Mouse (Mus musculus): ENCODE data around the gene Efhd1.

DNA sequence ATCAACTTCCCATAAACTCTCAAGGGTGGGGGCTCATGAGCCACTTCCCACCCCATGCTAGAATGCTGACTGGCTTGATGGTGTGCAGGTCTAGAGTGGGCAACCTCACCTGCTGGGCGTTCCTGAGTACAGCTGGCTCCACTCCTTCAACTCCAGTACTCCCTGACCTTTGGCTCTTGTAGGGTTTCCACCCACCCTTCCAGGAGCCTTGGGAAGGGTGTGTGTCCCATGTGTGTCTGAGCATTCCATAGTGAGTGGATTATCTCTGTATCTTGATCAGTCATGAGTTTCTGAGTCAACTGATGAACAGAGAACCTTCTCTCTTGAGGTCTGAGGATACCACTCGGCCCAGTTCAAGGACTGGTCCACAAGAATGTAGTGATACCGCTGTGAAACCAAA is 44.8 kb downstream of the Efhd1 start:
- no peak for TF ChIP-seq MAFK (IDR thresholded peaks at IDR 0.05; ENCODE audit: insufficient read depth, low read depth, low read length)
- no peak for TF ChIP-seq CHD2 (IDR thresholded peaks at IDR 0.05; ENCODE audit: low read depth, low read length)
- no peak for TF ChIP-seq ZNF384 (IDR thresholded peaks at IDR 0.05; ENCODE audit: low read depth, low read length)
- TF ChIP-seq ZC3H11A (IDR thresholded peaks at IDR 0.05; ENCODE audit: borderline replicate concordance, low read depth, low read length) = no peak
